Mouse (Mus musculus) embryo, embryonic 10.5 days (tissue): ENCODE measurements at regions not wholly inside any gene's neighbourhood (a gene's known extent, or its start where the extent isn't known, plus 50 kb on each side); places are given as distances from the start of the nearest gene placed in this dataset.
"Not testable (repeated sequence)": the region's sequence is repeated elsewhere in the genome, so short reads cannot be mapped to it uniquely, and the experiment has no call there.

Source experiments
- DNase-seq: peaks from one replicate; pipeline ENCODE4 v3.0.0-alpha.2; 2015; ENCODE audit warnings: low spot score

DNA sequence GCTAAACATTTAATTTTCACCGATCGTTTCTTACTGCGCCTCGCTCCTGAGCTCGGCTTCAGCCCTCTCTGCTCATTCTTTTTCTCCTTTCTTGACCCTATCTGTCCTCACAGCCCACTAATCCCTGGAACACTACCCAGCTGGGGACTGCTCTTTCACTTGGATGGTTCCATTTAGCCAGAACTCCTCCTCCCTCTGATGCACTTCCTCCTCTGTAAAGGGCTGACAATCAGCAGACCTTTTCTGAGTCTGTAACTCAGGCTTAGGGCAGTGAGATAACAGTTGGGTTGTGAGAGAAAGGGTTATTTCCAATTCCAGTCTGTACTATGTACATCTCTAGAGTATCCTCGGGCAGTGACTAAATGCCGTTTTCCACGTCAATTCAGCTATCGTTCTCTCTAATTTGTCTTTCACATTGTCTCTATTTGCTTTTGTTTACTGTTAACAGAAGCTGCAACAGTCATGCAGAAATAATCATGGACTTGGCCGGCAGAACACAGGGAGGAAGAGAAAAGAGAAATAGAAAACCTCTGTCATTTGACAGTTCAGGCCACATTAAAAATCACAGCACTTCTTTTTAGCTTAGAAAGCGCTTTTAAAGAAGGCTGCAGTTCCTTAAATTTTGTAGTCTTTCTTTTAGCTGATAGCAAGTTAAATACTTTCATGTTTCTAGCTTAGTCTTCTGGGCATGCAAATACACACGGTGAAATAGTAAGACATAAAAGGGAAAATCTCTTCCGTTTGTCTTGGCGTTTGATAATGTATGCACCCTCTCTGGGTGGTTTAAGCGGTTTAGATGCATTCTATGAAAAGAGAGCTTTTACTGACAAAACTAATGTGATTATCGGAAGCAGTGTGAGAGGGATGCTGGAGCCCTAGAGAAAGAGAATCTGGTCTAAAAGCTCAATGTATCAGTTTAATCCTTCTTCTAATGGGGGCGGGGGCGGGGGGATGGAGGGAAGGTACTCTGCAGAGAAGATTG lies 94.7 kb upstream of the Fam181b start:
- peak; percentile 79 for DNase-seq

DNA sequence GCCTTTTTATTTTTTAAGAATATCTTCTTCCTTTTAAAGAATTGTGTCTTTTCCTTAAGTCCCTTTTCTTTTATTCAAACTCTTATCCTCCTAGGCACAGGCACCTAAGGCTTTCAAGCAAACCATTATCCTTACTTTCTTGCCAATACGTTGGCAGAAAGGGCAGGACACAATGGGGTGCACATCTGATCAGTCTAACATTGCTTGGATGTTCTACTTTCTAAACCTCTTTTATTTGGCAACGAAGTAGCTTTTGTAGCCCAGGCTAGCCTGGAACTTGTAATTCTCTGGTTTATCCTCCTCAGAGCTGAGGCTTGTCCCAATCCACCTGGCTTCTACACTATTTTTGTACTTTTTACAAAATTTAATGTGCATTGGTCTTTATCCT lies 94.0 kb upstream of the Fam181b start:
- no peak for DNase-seq

DNA sequence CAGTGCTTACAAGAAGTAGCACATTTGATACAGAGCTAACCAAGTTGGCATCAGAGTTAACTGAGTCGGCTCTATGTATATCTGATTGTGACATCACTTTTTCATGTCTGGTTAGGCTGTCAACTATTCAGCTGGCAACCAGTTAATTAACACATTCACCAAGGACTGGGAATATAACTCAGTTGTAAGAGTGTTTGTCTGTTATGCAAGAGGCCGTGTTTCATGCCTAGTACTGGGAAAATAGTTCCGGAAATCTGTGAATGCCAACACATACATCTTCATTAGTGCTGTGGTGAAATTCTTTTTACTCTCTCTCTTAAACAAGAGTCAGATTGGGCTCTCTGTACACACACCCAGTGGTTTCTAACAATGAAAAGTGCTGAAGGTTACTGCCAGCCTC lies 80.8 kb upstream of the Fam181b start:
- DNase-seq = no peak

DNA sequence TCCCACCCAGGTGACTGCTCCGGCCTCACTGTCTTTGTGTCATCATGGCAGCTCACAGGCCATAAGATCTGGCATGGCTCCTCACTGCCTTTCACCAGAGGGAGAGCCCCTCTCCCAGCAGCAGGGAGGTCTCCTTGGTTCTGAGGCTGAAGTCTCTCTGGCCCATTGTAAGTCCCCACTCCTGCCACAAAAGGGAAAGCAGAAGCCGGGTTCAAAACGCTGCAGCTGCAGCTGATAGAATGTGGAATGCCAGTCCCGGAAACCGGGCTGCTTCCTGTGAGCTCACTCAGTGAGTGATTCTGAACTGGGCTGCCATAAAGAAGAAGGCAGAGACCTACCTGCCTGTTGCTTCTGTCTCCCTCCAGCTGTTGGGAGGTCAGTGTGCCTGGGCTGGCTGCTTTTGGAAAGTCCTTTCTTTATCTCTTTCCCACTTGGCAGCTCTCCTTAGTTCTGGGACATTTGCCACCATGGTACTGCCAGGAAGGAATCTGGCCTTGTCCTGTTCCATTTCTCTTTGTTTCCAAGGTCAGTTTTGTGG lies 72.9 kb upstream of the Fam181b start:
- not testable (repeated sequence) for DNase-seq

DNA sequence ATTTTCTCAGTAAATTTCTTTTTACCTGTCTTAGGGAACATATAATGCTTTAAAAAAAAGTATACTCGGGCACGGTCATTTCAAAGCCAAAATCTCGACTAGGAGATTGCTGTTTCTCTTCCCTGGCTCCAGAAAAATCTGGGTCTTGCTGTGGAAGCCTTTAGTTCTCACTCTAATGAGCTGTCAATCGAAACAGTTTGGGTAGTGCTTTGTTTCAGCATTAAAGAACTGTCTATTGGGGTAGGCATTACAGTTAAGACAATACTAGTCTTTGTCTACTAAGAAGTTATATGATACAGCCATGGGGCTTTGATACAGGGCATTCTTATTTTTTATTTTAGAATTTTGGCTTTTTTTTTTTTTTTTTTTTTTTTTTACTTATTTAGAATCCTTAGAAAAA lies 71.9 kb upstream of the Fam181b start:
- no peak for DNase-seq

DNA sequence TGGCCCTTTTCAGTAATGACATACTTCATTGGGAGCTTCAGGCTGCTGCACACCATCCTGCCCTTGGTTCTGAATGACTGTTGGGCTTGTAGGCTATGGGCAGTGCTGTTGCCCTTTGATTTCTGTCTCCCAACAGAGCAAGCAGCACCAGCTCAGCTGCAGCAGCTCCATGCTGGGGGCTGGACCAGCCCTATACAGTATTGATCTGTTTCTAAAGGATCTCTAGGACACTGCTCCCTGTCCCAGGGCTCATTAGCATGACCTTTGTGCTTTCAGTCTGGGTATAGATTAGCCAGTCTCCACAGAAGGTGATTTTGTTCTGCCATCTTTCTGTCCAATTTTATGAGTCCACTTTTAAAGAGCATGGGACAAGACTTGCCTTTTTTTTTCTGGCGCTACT lies 60.3 kb upstream of the Fam181b start:
- no peak for DNase-seq

DNA sequence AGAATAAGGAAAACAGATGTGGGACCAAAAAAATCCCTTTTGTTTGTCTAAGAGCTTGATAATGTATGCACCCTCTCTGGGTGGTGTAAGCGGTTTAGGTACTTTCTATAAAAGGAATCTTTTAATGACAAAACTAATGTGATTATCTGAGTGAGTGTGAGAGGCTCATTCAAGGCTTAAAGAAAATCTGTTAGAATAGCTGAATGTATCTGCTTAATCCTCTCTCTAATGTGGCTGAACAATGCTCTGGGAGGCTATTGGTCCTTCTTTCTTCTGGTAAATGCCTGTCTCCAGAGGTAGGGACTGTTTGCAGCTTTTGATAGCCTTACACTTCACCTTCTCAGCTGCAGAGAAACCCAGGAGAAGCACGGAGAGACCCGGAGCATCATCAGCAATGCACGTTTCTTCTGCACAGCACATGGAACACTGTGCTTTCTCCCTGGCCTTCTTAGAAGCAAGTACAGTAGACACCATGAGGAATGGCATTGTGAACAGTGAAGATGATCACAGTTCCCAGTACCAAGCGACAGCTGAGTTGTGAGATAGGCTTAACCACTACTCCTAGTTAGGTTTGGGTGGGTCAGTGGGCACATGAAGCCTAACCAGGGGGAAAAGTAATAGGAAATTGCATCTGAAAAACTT lies 56.1 kb upstream of the Fam181b start:
- DNase-seq = no peak

DNA sequence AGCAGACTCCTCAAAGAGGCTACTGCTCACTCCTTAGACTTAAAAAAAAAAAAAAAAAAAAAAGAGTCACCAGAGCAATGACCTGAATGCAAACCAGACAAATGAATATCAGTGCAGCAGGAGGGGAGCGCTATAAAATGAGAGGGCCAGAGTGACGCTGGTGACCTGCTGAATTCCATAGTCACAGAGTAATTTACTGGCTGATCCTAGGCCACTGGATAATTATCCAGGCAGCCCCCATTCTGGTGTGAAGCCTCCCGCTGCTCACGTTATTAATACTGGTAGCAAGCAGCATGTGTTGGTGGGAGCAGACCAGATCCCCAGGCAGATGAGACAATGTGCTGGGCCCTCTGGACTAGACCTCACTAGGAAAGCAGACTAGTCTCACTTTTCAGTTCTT lies 53.4 kb upstream of the Fam181b start:
- DNase-seq = peak; percentile 33
